Mouse (Mus musculus): ENCODE data around the gene Cped1.

Gene Cped1

GRCm38 (mm10) chr6:22000086-22000485, 14.4 kb downstream of the Cped1 start:
- DNase-seq (ENCODE audit: low spot score in 2 of 2) = no peak

- DNase-seq (ENCODE audit: low spot score in 2 of 2) = no peak
Measured at GRCm38 (mm10) chr6:22000881-22001280, 15.2 kb downstream of the Cped1 start.

GRCm38 (mm10) chr6:22001284-22001916, 15.7 kb downstream of the Cped1 start:
- DNase-seq (ENCODE audit: low spot score in 2 of 2) = no peak

- no peak for DNase-seq (ENCODE audit: low spot score in 2 of 2)
Measured at GRCm38 (mm10) chr6:22002521-22003199, 16.9 kb downstream of the Cped1 start.

GRCm38 (mm10) chr6:22003200-22003587, 17.5 kb downstream of the Cped1 start:
- DNase-seq (ENCODE audit: low spot score in 2 of 2) = no peak

- DNase-seq (ENCODE audit: low spot score in 2 of 2) = no peak
Measured at GRCm38 (mm10) chr6:22003959-22004543, 18.3 kb downstream of the Cped1 start.

- DNase-seq (ENCODE audit: low spot score in 2 of 2) = no peak
Measured at GRCm38 (mm10) chr6:22008346-22008745, 22.6 kb downstream of the Cped1 start.

GRCm38 (mm10) chr6:22010258-22010657, 24.5 kb downstream of the Cped1 start:
- DNase-seq (ENCODE audit: low spot score in 2 of 2) = no peak

GRCm38 (mm10) chr6:22010761-22011281, 25.1 kb downstream of the Cped1 start:
- no peak for DNase-seq (ENCODE audit: low spot score in 2 of 2)

GRCm38 (mm10) chr6:22011546-22011945, 25.8 kb downstream of the Cped1 start:
- DNase-seq (ENCODE audit: low spot score in 2 of 2) = no peak

- DNase-seq (ENCODE audit: low spot score in 2 of 2) = no peak
Measured at GRCm38 (mm10) chr6:22012099-22012498, 26.4 kb downstream of the Cped1 start.

GRCm38 (mm10) chr6:22012501-22012900, 26.8 kb downstream of the Cped1 start:
- no peak for DNase-seq (ENCODE audit: low spot score in 2 of 2)

- DNase-seq (ENCODE audit: low spot score in 2 of 2) = no peak
Measured at GRCm38 (mm10) chr6:22013394-22013793, 27.7 kb downstream of the Cped1 start.

- no peak for DNase-seq (ENCODE audit: low spot score in 2 of 2)
Measured at GRCm38 (mm10) chr6:22014291-22014911, 28.7 kb downstream of the Cped1 start.

GRCm38 (mm10) chr6:22017631-22018030, 31.9 kb downstream of the Cped1 start:
- no peak for DNase-seq (ENCODE audit: low spot score in 2 of 2)

- DNase-seq (ENCODE audit: low spot score in 2 of 2) = no peak
Measured at GRCm38 (mm10) chr6:22018768-22019445, 33.2 kb downstream of the Cped1 start.

GRCm38 (mm10) chr6:22019637-22020036, 33.9 kb downstream of the Cped1 start:
- no peak for DNase-seq (ENCODE audit: low spot score in 2 of 2)

GRCm38 (mm10) chr6:22020696-22021095, 35.0 kb downstream of the Cped1 start:
- DNase-seq (ENCODE audit: low spot score in 2 of 2) = no peak

- DNase-seq (ENCODE audit: low spot score in 2 of 2) = no peak
Measured at GRCm38 (mm10) chr6:22021315-22021714, 35.6 kb downstream of the Cped1 start.

- no peak for DNase-seq (ENCODE audit: low spot score in 2 of 2)
Measured at GRCm38 (mm10) chr6:22024168-22024567, 38.5 kb downstream of the Cped1 start.

- DNase-seq (ENCODE audit: low spot score in 2 of 2) = no peak
Measured at GRCm38 (mm10) chr6:22025584-22026357, 40.1 kb downstream of the Cped1 start.
